Mouse (Mus musculus) E14TG2a.4 (cell line): ENCODE data around the gene Cilp2.
A peak's percentile ranks its signal among the peaks of the same experiment; 100 is the strongest.

Source experiments
- H3K27me3 ChIP-seq: 2 replicates; pipeline ENCODE4 v1.6.1; 2014; ENCODE audit warnings: low read length, control low read depth; ENCODE audit not compliant: insufficient read depth
- H3K36me3 ChIP-seq: 2 replicates; pipeline ENCODE4 v1.6.1; 2014; ENCODE audit warnings: low read length, control low read depth; ENCODE audit not compliant: insufficient read depth
- H3K4me1 ChIP-seq: replicated peaks from 2 replicates; pipeline ENCODE4 v1.6.1; 2014; ENCODE audit warnings: low read depth, low read length, control low read depth
- H3K4me3 ChIP-seq: replicated peaks from 2 replicates; pipeline ENCODE4 v1.5.1; 2014; ENCODE audit warnings: mild to moderate bottlenecking, low read length
- H3K9me3 ChIP-seq: 2 replicates; pipeline ENCODE4 v1.6.1; 2014; ENCODE audit warnings: low read length, control low read depth
- CTCF ChIP-seq: conservative IDR thresholded peaks from 2 replicates; pipeline ENCODE4 v1.5.1; 2014; ENCODE audit warnings: low read length
- NANOG ChIP-seq: IDR thresholded peaks from 2 replicates; pipeline ENCODE4 v1.6.1; 2014; ENCODE audit warnings: borderline replicate concordance, low read length, mixed read lengths
- POU5F1 ChIP-seq: IDR thresholded peaks from 2 replicates; pipeline ENCODE4 v1.6.1; 2014; ENCODE audit warnings: low read length, borderline replicate concordance

Cilp2 gene

GRCm38 (mm10) chr8:69895772-69896451 is 8.4 kb upstream of the Cilp2 start:
- H3K36me3 ChIP-seq: peaks cover 79% of the 10 kb centered on the region
- no peaks in the 10 kb centered on the region for H3K9me3 ChIP-seq
- H3K4me1 ChIP-seq: peaks cover 93% of the 10 kb centered on the region
- no peak for TF ChIP-seq POU5F1
- no peak for TF ChIP-seq CTCF
- no peak for TF ChIP-seq NANOG
- no peaks in the 10 kb centered on the region for H3K27me3 ChIP-seq
- no peak overlapping the region for H3K4me3 ChIP-seq

GRCm38 (mm10) chr8:69894836-69895332 is 7.4 kb upstream of the Cilp2 start:
- TF ChIP-seq NANOG: no peak
- no peak for TF ChIP-seq CTCF
- TF ChIP-seq POU5F1: no peak
- no peak overlapping the region for H3K4me3 ChIP-seq
- H3K4me1 ChIP-seq: peaks cover 90% of the 10 kb centered on the region
- H3K36me3 ChIP-seq: peaks cover 73% of the 10 kb centered on the region
- no peaks in the 10 kb centered on the region for H3K9me3 ChIP-seq
- peaks cover 4% of the 10 kb centered on the region for H3K27me3 ChIP-seq

GRCm38 (mm10) chr8:69893863-69894262 is 6.4 kb upstream of the Cilp2 start:
- H3K4me3 ChIP-seq: no peak overlapping the region
- H3K36me3 ChIP-seq: peaks cover 66% of the 10 kb centered on the region
- peaks cover 14% of the 10 kb centered on the region for H3K27me3 ChIP-seq
- no peak for TF ChIP-seq NANOG
- TF ChIP-seq POU5F1: no peak
- peak; percentile 80 for TF ChIP-seq CTCF
- peaks cover 93% of the 10 kb centered on the region for H3K4me1 ChIP-seq
- H3K9me3 ChIP-seq: no peaks in the 10 kb centered on the region

- H3K27me3 ChIP-seq: peaks cover 45% of the 10 kb centered on the region
- H3K9me3 ChIP-seq: no peaks in the 10 kb centered on the region
- H3K4me1 ChIP-seq: peaks cover 94% of the 10 kb centered on the region
- peak overlapping the region; percentile 49 for H3K4me3 ChIP-seq
- H3K36me3 ChIP-seq: peaks cover 38% of the 10 kb centered on the region
- TF ChIP-seq POU5F1: no peak
- peak; percentile 44 for TF ChIP-seq CTCF
Measured at GRCm38 (mm10) chr8:69890813-69891241, 3.3 kb upstream of the Cilp2 start.

- H3K4me3 ChIP-seq: peak overlapping the region; percentile 71
- TF ChIP-seq CTCF: no peak
- peaks cover 64% of the 10 kb centered on the region for H3K27me3 ChIP-seq
- H3K9me3 ChIP-seq: no peaks in the 10 kb centered on the region
- peaks cover 92% of the 10 kb centered on the region for H3K4me1 ChIP-seq
- peaks cover 21% of the 10 kb centered on the region for H3K36me3 ChIP-seq
Measured at GRCm38 (mm10) chr8:69888902-69889301, 1.4 kb upstream of the Cilp2 start.

GRCm38 (mm10) chr8:69888244-69888866 is 868 bp upstream of the Cilp2 start:
- Histone ChIP-seq H3K4me3 (peak overlapping the region; percentile 71), H3K36me3 (peaks cover 15% of the 10 kb centered on the region), H3K4me1 (peaks cover 88% of the 10 kb centered on the region), H3K27me3 (peaks cover 70% of the 10 kb centered on the region), H3K9me3 (no peaks in the 10 kb centered on the region)
- TF ChIP-seq NANOG: no peak

GRCm38 (mm10) chr8:69884141-69884540 is 3.3 kb downstream of the Cilp2 start:
- H3K4me3 ChIP-seq: no peak overlapping the region
- peaks cover 68% of the 10 kb centered on the region for H3K4me1 ChIP-seq
- no peak for TF ChIP-seq NANOG
- no peak for TF ChIP-seq CTCF
- TF ChIP-seq POU5F1: no peak
- no peaks in the 10 kb centered on the region for H3K9me3 ChIP-seq
- H3K27me3 ChIP-seq: peaks cover 100% of the 10 kb centered on the region
- H3K36me3 ChIP-seq: no peaks in the 10 kb centered on the region

GRCm38 (mm10) chr8:69882833-69883600 is 4.5 kb downstream of the Cilp2 start:
- no peak for TF ChIP-seq NANOG
- TF ChIP-seq POU5F1: no peak
- TF ChIP-seq CTCF: no peak
- Histone ChIP-seq H3K4me1 (peaks cover 58% of the 10 kb centered on the region), H3K27me3 (peaks cover 96% of the 10 kb centered on the region), H3K9me3 (no peaks in the 10 kb centered on the region), H3K36me3 (no peaks in the 10 kb centered on the region), H3K4me3 (peak overlapping the region; percentile 75)
